Mouse (Mus musculus) megakaryocyte, embryonic 14.5 days (primary cell): Measurements from ENCODE around the gene Map2k3.

ENCODE experiments used
- FLI1 ChIP-seq: IDR thresholded peaks from 2 replicates; pipeline ENCODE4 v1.6.1; 2012; ENCODE audit warnings: low read length, inconsistent platforms, mixed read lengths
- GATA1 ChIP-seq: IDR thresholded peaks from 3 replicates; pipeline ENCODE4 v1.6.1; 2012; ENCODE audit warnings: mixed read lengths, low read length, inconsistent platforms, borderline replicate concordance

DNA sequence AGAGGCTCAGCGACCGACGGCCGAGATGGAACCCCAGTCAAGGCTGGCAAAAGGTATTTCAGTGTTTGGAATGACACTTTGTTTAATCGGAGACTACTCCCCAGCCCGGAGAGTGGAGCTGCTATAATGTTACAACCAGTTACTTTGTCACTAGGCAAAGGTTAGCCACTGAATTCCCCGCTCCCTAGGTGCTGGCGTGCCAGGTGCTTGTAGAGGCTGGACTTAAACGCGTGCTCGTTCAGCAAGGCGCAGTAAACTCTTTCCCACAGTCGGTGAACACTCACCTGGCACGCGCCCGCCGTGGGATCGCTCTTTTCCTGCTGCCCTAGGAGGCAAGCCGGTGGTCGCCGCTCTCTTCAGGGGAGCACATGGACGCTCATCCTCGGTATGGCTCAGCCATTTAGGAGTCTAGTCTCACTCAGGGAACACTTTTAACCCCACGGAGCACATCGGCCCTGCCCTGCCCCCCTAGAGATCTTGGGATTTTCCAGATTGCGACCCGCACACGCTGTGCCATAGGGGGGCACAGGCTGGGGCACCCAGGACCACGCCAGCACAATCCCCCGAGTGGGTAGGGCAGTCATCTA lies 458 bp upstream of the Map2k3 start:
- TF ChIP-seq GATA1 (no peak), FLI1 (no peak)
